In the genomic region with DNA sequence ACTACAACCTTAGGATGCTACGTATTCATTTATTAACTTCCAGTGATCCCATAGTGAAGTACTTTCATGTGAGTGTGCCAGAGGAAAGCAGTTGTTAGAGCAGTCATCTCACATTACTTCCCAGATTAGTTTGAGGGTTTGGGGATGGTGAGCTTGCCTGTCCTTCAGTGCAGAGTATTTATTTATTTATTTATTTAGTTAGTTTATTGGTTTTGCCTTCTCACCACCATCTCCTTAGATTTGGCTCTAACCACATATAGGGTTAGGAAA, we compare ENCODE assay signal across 8 mouse cellular contexts. TPM values are rescaled to one million over a fixed set of nuclear protein-coding genes. Genes with fewer than 3 reads are reported as not detected.
A peak's percentile ranks its signal among the peaks of the same experiment; 100 is the strongest.
DNase-seq lines count a peak whose midpoint lies in the region; ATAC-seq lines count a peak whose summit lies in the region.

No protein-coding gene starts in this region.

- no peaks in the 10 kb centered on the region for H3K9me3 ChIP-seq in lung, embryonic 16.5 days (ENCODE audit: control insufficient read depth, low read length)
- no peaks in the 10 kb centered on the region; the same call in 1 of the 2 replicates for H3K9me3 ChIP-seq in forebrain, embryonic 11.5 days (ENCODE audit: control insufficient read depth, low read length)
- H3K9me3 ChIP-seq in limb, embryonic 13.5 days, result 0 out of 2 replicates have a peak, but pooled peaks cover 4% of the 10 kb centered on the region
- H3K9me3 ChIP-seq in stomach, embryonic 15.5 days, result no peaks in the 10 kb centered on the region

- no peaks in the 10 kb centered on the region for H3K27me3 ChIP-seq in lung, embryonic 16.5 days (ENCODE audit: control insufficient read depth, insufficient read depth, low read depth, low read length)
- H3K27me3 ChIP-seq in forebrain, embryonic 11.5 days (ENCODE audit: control insufficient read depth, insufficient read depth, low read length), result no peaks in the 10 kb centered on the region
- no peaks in the 10 kb centered on the region for H3K27me3 ChIP-seq in limb, embryonic 13.5 days
- H3K27me3 ChIP-seq in stomach, embryonic 15.5 days (replicated peaks), result no peaks in the 10 kb centered on the region

- H3K36me3 ChIP-seq in lung, embryonic 16.5 days (ENCODE audit: control insufficient read depth, insufficient read depth, low read length), result peaks cover 1% of the 10 kb centered on the region; the same call in 1 of the 2 replicates
- no peaks in the 10 kb centered on the region for H3K36me3 ChIP-seq in forebrain, embryonic 11.5 days (ENCODE audit: control insufficient read depth, insufficient read depth, low read length)
- peaks cover 2% of the 10 kb centered on the region for H3K36me3 ChIP-seq in limb, embryonic 13.5 days
- H3K36me3 ChIP-seq in stomach, embryonic 15.5 days, result peaks cover 1% of the 10 kb centered on the region

- peak overlapping the region; percentile 95 for H3K9ac ChIP-seq in lung, embryonic 16.5 days (ENCODE audit: low read length)
- H3K9ac ChIP-seq in forebrain, embryonic 11.5 days (ENCODE audit: low read length), result peak overlapping the region; percentile 94
- H3K9ac ChIP-seq in limb, embryonic 13.5 days, result peak overlapping the region; percentile 98
- no peak overlapping the region for H3K9ac ChIP-seq in stomach, embryonic 15.5 days

- H3K4me2 ChIP-seq in lung, embryonic 16.5 days (ENCODE audit: low read depth, low read length), result peak overlapping the region; percentile 58
- peak overlapping the region; percentile 88 for H3K4me2 ChIP-seq in forebrain, embryonic 11.5 days (ENCODE audit: low read depth, low read length, severe bottlenecking)
- peak overlapping the region; percentile 70 for H3K4me2 ChIP-seq in limb, embryonic 13.5 days (replicated peaks)
- peak overlapping the region; percentile 78 for H3K4me2 ChIP-seq in stomach, embryonic 15.5 days

- no peak for ATAC-seq in lung, embryonic 16.5 days (ENCODE audit: low read depth)
- ATAC-seq in forebrain, embryonic 11.5 days (replicated peaks; ENCODE audit: low FRiP score), result no peak
- ATAC-seq in limb, embryonic 13.5 days (ENCODE audit: low FRiP score, low read depth), result no peak
- ATAC-seq in stomach, embryonic 15.5 days (ENCODE audit: insufficient read depth, low FRiP score, low read depth), result no peak

- no peak for DNase-seq in lung, postnatal 14 days
- DNase-seq in forebrain, embryonic 11.5 days (ENCODE audit: low spot score), result no peak
- DNase-seq in natural killer cell, adult 2 months (ENCODE audit: low spot score in 2 of 2), result no peak
- DNase-seq in thymus, postnatal 10 days (ENCODE audit: low spot score in 2 of 2), result no peak
- DNase-seq in adrenal gland, postnatal 25 days, result no peak

- H3K4me3 ChIP-seq in lung, embryonic 16.5 days (ENCODE audit: low read length), result peak overlapping the region; percentile 80
- peak overlapping the region; percentile 66 for H3K4me3 ChIP-seq in forebrain, embryonic 11.5 days (ENCODE audit: low read depth, low read length)
- peak overlapping the region; percentile 86 for H3K4me3 ChIP-seq in limb, embryonic 13.5 days
- peak overlapping the region; percentile 80 for H3K4me3 ChIP-seq in stomach, embryonic 15.5 days (replicated peaks)

- peaks cover 6% of the 10 kb centered on the region; the same call in 1 of the 2 replicates for H3K4me1 ChIP-seq in lung, embryonic 16.5 days (replicated peaks; ENCODE audit: control insufficient read depth, insufficient read depth, low read length)
- H3K4me1 ChIP-seq in forebrain, embryonic 11.5 days (replicated peaks; ENCODE audit: control insufficient read depth, insufficient read depth, low read length), result peaks cover 2% of the 10 kb centered on the region; the same call in 1 of the 2 replicates
- peaks cover 11% of the 10 kb centered on the region for H3K4me1 ChIP-seq in limb, embryonic 13.5 days
- no peaks in the 10 kb centered on the region for H3K4me1 ChIP-seq in stomach, embryonic 15.5 days

- 22% methylated on average over 1 of the region's 1 CpGs for WGBS in lung, embryonic 16.5 days
- 66% methylated on average over 1 of the region's 1 CpGs for WGBS in forebrain, embryonic 11.5 days
- 15% methylated on average over 1 of the region's 1 CpGs for WGBS in limb, embryonic 13.5 days
- 25% methylated on average over 1 of the region's 1 CpGs for WGBS in stomach, embryonic 15.5 days

- H3K27ac ChIP-seq in lung, embryonic 16.5 days (ENCODE audit: low read length), result no peak overlapping the region
- no peak overlapping the region for H3K27ac ChIP-seq in forebrain, embryonic 11.5 days (ENCODE audit: low read depth, low read length)
- peak overlapping the region; percentile 98; the same call in 1 of the 2 replicates for H3K27ac ChIP-seq in limb, embryonic 13.5 days
- no peak overlapping the region for H3K27ac ChIP-seq in stomach, embryonic 15.5 days

RNA-seq across cellular contexts. Expression of a gene that starts 1.1 kb away (rescaled TPM):
- polyA plus RNA-seq in lung, embryonic 16.5 days (2015; fragmentation: Nextera tagmentation; extraction: Ambion mirVana), result 11.0 and 11.6 TPM in 2 replicates
- 11.1 and 11.3 TPM in 2 replicates for polyA plus RNA-seq in forebrain, embryonic 11.5 days (2014; fragmentation: Nextera tagmentation; extraction: Ambion mirVana)
- polyA plus RNA-seq in limb, embryonic 13.5 days (2015; fragmentation: Nextera tagmentation; extraction: Ambion mirVana), result 13.6 and 15.4 TPM in 2 replicates
- 11.2 and 12.5 TPM in 2 replicates for polyA plus RNA-seq in stomach, embryonic 15.5 days (2015; fragmentation: Nextera tagmentation; extraction: Ambion mirVana)
- 13.4 and 14.2 TPM in 2 replicates for total RNA-seq in adrenal gland, postnatal 25 days (2021)
